Mouse (Mus musculus) liver, embryonic 11.5 days (tissue): ENCODE measurements around the gene Fyttd1. TPM values are rescaled to one million over a fixed set of nuclear protein-coding genes. Genes with fewer than 3 reads are reported as not detected.

Experiments
- polyA plus RNA-seq: library from polyadenylated mRNA; unstranded; fragments of >200 nt; fragmentation: Nextera tagmentation; extraction: Ambion mirVana; gene quantifications from 2 replicates; pipeline ENCODE4 v1.2.1, GENCODE M21; 2014

Fyttd1 gene
- polyA plus RNA-seq, 1 experiment from 2014 or later = 79.9 TPM

Other genes with a start within 250 kb of the Fyttd1 start
- 10.8 and 11.6 TPM in 2 replicates for gene Tnk2, start 233.6 kb upstream of the Fyttd1 start, polyA plus RNA-seq
- 0.41 and 0.66 TPM in 2 replicates for gene Muc4, start 141.6 kb upstream of the Fyttd1 start, polyA plus RNA-seq
- gene Muc20, start 80.1 kb upstream of the Fyttd1 start, polyA plus RNA-seq = not detected in 2 replicates
- gene Smbd1, start 67.0 kb upstream of the Fyttd1 start, polyA plus RNA-seq = not detected in 2 replicates
- 10.6 and 11.0 TPM in 2 replicates for gene Rubcn, start 266 bp downstream of the Fyttd1 start, polyA plus RNA-seq
- 15.9 and 16.3 TPM in 2 replicates for gene Lrch3, start 36.6 kb downstream of the Fyttd1 start, polyA plus RNA-seq
- 4.1 and 4.2 TPM in 2 replicates for gene Iqcg, start 178.7 kb downstream of the Fyttd1 start, polyA plus RNA-seq
- gene Rpl35a, start 179.0 kb downstream of the Fyttd1 start, polyA plus RNA-seq = 1,254 and 1,406 TPM in 2 replicates
- 1.5 and 2.8 TPM in 2 replicates for gene Lmln, start 185.0 kb downstream of the Fyttd1 start, polyA plus RNA-seq